Mouse (Mus musculus): Measurements from ENCODE around the gene Mrpl38. TPM values are rescaled to one million over a fixed set of nuclear protein-coding genes. Genes with fewer than 3 reads are reported as not detected.
"Not testable (repeated sequence)": the region's sequence is repeated elsewhere in the genome, so short reads cannot be mapped to it uniquely, and the experiment has no call there.

Gene Mrpl38
- polyA plus RNA-seq, 1 experiment from 2014 or later: 94.7 TPM

- no peaks in the 10 kb centered on the region for H3K36me3 ChIP-seq
- no peaks in the 10 kb centered on the region for H3K27me3 ChIP-seq
- H3K4me2 ChIP-seq: no peak overlapping the region
- H3K9ac ChIP-seq: no peak overlapping the region
- ATAC-seq (ENCODE audit: borderline replicate concordance, extremely low read depth, low FRiP score, low TSS enrichment): no peak
- H3K4me1 ChIP-seq: peaks cover 29% of the 10 kb centered on the region
- no peak overlapping the region for H3K27ac ChIP-seq
- H3K4me3 ChIP-seq: no peak overlapping the region
- WGBS: 82% methylated on average over 5 of the region's 5 CpGs
- H3K9me3 ChIP-seq: no peaks in the 10 kb centered on the region
Observed at GRCm38 (mm10) chr11:116096213-116097108, 42.2 kb downstream of the Mrpl38 start.

- H3K27me3 ChIP-seq: no peaks in the 10 kb centered on the region
- no peak overlapping the region for H3K4me3 ChIP-seq
- WGBS: 43% methylated on average over 3 of the region's 3 CpGs
- H3K4me2 ChIP-seq: no peak overlapping the region
- no peak overlapping the region for H3K27ac ChIP-seq
- no peak for ATAC-seq (ENCODE audit: borderline replicate concordance, extremely low read depth, low FRiP score, low TSS enrichment)
- peaks cover 21% of the 10 kb centered on the region for H3K4me1 ChIP-seq
- no peak overlapping the region for H3K9ac ChIP-seq
- H3K9me3 ChIP-seq: no peaks in the 10 kb centered on the region
- no peaks in the 10 kb centered on the region for H3K36me3 ChIP-seq
Observed at GRCm38 (mm10) chr11:116095573-116095972, 43.1 kb downstream of the Mrpl38 start.

GRCm38 (mm10) chr11:116093771-116094565, 44.7 kb downstream of the Mrpl38 start:
- Histone ChIP-seq H3K9me3 (no peaks in the 10 kb centered on the region), H3K27me3 (no peaks in the 10 kb centered on the region), H3K9ac (no peak overlapping the region), H3K36me3 (no peaks in the 10 kb centered on the region), H3K4me2 (no peak overlapping the region), H3K4me3 (no peak overlapping the region), H3K27ac (peak overlapping the region; percentile 58; the same call in 1 of the 2 replicates), H3K4me1 (peaks cover 12% of the 10 kb centered on the region)
- WGBS: 31% methylated on average over 16 of the region's 16 CpGs
- ATAC-seq (ENCODE audit: borderline replicate concordance, extremely low read depth, low FRiP score, low TSS enrichment): no peak

- H3K9ac ChIP-seq; ATAC-seq (ENCODE audit: borderline replicate concordance, extremely low read depth, low FRiP score, low TSS enrichment); H3K36me3 ChIP-seq; H3K27me3 ChIP-seq; H3K4me2 ChIP-seq; H3K4me3 ChIP-seq; H3K4me1 ChIP-seq; H3K9me3 ChIP-seq; H3K27ac ChIP-seq: not testable (repeated sequence)
- 92% methylated on average over 6 of the region's 6 CpGs for whole genome bisulfite sequencing
Observed at GRCm38 (mm10) chr11:116092959-116093358, 45.7 kb downstream of the Mrpl38 start.

DNA sequence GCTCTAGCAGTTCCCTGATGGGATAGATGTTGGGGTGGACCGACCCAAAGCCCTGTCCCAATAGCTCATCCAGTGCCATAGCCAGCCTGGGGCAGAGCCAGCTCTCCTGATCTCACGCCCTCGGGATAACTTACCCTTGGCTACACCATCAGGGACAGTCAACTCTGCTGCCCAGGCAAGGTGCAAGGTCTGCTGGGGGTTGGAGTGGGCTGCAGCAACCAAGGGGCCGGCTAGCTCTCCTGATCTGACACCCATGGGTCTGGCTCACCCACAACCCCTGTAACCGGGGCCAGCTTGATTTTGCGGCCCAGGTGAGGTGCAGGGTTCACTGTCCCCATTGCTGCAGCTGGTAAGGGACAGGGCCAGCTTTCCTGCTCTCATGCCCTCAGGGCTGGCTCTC, 47.1 kb downstream of the Mrpl38 start:
- Histone ChIP-seq H3K27ac (no peak overlapping the region), H3K4me2 (no peak overlapping the region), H3K4me3 (no peak overlapping the region), H3K9ac (no peak overlapping the region), H3K4me1 (peaks cover 15% of the 10 kb centered on the region), H3K36me3 (no peaks in the 10 kb centered on the region), H3K9me3 (no peaks in the 10 kb centered on the region), H3K27me3 (no peaks in the 10 kb centered on the region)
- ATAC-seq (ENCODE audit: borderline replicate concordance, extremely low read depth, low FRiP score, low TSS enrichment): no peak
- WGBS: 84% methylated on average over 6 of the region's 6 CpGs

- peaks cover 26% of the 10 kb centered on the region for H3K4me1 ChIP-seq
- H3K27me3 ChIP-seq: no peaks in the 10 kb centered on the region
- no peak for ATAC-seq (ENCODE audit: borderline replicate concordance, extremely low read depth, low FRiP score, low TSS enrichment)
- no peak overlapping the region for H3K9ac ChIP-seq
- H3K9me3 ChIP-seq: no peaks in the 10 kb centered on the region
- no peak overlapping the region for H3K4me3 ChIP-seq
- H3K36me3 ChIP-seq: no peaks in the 10 kb centered on the region
- 83% methylated on average over 6 of the region's 6 CpGs for WGBS
- H3K27ac ChIP-seq: no peak overlapping the region
- H3K4me2 ChIP-seq: no peak overlapping the region
Observed at GRCm38 (mm10) chr11:116089545-116089944, 49.1 kb downstream of the Mrpl38 start.

GRCm38 (mm10) chr11:116088741-116089394, 49.8 kb downstream of the Mrpl38 start:
- Histone ChIP-seq H3K9me3 (no peaks in the 10 kb centered on the region), H3K4me1 (peaks cover 22% of the 10 kb centered on the region), H3K4me3 (no peak overlapping the region), H3K9ac (no peak overlapping the region), H3K36me3 (no peaks in the 10 kb centered on the region), H3K4me2 (no peak overlapping the region), H3K27me3 (no peaks in the 10 kb centered on the region), H3K27ac (no peak overlapping the region)
- no peak for ATAC-seq (ENCODE audit: borderline replicate concordance, extremely low read depth, low FRiP score, low TSS enrichment)
- WGBS: 64% methylated on average over 11 of the region's 11 CpGs

- 74% methylated on average over 8 of the region's 8 CpGs for WGBS
- no peak for ATAC-seq (ENCODE audit: borderline replicate concordance, extremely low read depth, low FRiP score, low TSS enrichment)
- no peaks in the 10 kb centered on the region for H3K27me3 ChIP-seq
- no peak overlapping the region for H3K4me3 ChIP-seq
- peaks cover 18% of the 10 kb centered on the region for H3K4me1 ChIP-seq
- no peak overlapping the region for H3K27ac ChIP-seq
- H3K9ac ChIP-seq: no peak overlapping the region
- no peaks in the 10 kb centered on the region for H3K9me3 ChIP-seq
- H3K36me3 ChIP-seq: peaks cover 6% of the 10 kb centered on the region
- H3K4me2 ChIP-seq: peak overlapping the region; percentile 58
Observed at GRCm38 (mm10) chr11:116088188-116088587, 50.5 kb downstream of the Mrpl38 start.

- Histone ChIP-seq H3K4me2 (peak overlapping the region; percentile 58), H3K4me1 (peaks cover 18% of the 10 kb centered on the region), H3K9me3 (no peaks in the 10 kb centered on the region), H3K36me3 (peaks cover 11% of the 10 kb centered on the region), H3K27ac (peak overlapping the region; percentile 79), H3K4me3 (peak overlapping the region; percentile 51), H3K27me3 (no peaks in the 10 kb centered on the region), H3K9ac (peak overlapping the region; percentile 32; the same call in 1 of the 2 replicates)
- WGBS: 3% methylated on average over 31 of the region's 31 CpGs
- ATAC-seq (ENCODE audit: borderline replicate concordance, extremely low read depth, low FRiP score, low TSS enrichment): peak; percentile 78
Observed at GRCm38 (mm10) chr11:116087194-116088130, 51.2 kb downstream of the Mrpl38 start.

DNA sequence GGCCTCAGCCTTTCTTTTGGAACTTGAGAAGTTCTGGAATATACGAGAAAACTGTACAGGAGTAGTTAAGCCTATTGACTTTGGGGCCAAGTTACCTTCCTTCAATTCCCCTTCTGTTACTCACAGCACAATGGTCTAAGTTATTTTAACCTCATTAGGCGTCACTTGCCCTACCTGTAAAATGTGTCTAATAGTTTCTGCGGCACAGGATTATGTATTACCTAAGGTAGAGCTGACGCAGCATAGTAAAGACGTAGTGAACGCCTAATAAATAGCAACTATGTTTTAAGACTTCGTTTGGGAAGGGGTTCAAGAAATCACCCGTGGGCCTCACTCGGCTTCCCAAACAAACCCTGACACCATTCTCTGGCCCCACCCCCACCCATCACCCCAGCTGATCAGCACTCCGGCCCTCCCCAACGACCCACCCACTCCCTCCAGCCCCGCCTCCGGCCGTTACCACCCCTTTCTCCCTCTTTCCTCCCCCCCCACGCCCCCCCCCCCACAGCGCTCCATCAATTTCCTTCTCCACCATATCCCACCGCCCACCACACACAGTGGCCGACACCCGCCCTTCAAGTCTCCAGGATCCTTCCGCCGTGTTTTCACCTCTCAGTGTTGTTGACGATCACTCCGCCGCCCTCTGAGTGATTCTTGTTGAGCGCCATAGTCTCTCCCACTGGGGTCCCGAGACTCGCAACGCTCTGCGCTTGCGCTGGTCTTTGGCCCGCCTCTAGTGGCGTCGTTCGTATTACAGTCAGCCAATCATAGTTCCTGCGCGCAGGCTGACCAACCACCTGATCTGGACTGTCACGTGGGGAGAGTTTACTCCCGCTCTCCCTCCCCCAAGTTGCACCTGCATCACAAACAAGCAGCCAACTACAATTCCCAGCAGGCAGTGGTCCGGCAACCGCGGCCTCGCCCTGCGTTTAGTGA, 52.1 kb downstream of the Mrpl38 start, which contains the start of gene Wbp2:
Gene Wbp2 (minus strand): TSS at position 738 of the 936 bp plus-strand sequence.
- WGBS: 3% methylated on average over 37 of the region's 43 CpGs
- Histone ChIP-seq H3K36me3 (peaks cover 20% of the 10 kb centered on the region), H3K4me1 (peaks cover 18% of the 10 kb centered on the region), H3K27me3 (no peaks in the 10 kb centered on the region), H3K27ac (peak within 1 kb of the TSS; percentile 79), H3K4me3 (peak within 1 kb of the TSS; percentile 51), H3K9me3 (no peaks in the 10 kb centered on the region), H3K9ac (peak within 1 kb of the TSS; percentile 43), H3K4me2 (peak within 1 kb of the TSS; percentile 61)
- peak; percentile 96 for ATAC-seq (ENCODE audit: borderline replicate concordance, extremely low read depth, low FRiP score, low TSS enrichment)
